Mouse (Mus musculus): Measurements from ENCODE around the gene Gpr137b. TPM values are rescaled to one million over a fixed set of nuclear protein-coding genes. Genes with fewer than 3 reads are reported as not detected.

The Gpr137b gene
- polyA plus RNA-seq (2014; fragmentation: Illumina TruSeq; extraction: RNeasy Lipid Tissue Mini Kit (QIAGEN cat#74804); ENCODE audit: low read depth, low replicate concordance): 1.3 TPM

GRCm38 (mm10) chr13:13393228-13394095 is at the start of gene Gpr137b:
TSS of gene Gpr137b (minus strand) at chr13:13394014.

DNA sequence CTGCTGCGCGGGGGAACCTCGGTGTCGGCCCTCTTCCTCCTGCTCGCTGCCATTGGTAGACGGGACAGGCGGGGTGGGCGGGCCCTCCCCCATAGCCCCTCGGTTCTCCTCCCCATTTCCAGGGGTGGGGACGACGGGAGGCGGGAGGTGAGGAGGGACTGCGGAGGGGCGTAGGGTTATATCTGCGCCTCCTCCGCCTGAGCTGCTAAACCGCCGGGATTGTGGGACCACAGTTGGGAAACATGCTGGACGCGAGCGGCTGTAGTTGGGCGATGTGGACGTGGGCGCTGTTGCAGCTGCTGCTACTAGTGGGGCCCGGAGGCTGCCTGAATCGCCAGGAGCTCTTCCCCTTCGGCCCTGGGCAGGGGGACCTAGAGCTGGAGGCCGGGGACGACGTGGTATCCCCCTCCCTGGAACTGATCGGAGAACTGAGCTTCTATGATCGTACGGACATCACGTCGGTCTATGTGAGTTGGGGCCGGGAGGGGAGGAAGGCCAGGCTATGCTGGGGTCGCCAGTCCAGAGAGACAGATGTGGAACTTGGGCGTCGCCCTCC is 43.7 kb upstream of the Gpr137b start, which contains the start of gene Nid1:
Gene Nid1, plus strand, starts transcription at position 92 of the 556 bp plus-strand sequence.

Other genes with a start within 250 kb of the Gpr137b start
- not detected for gene Prl2c5, start 211.3 kb downstream of the Gpr137b start, polyA plus RNA-seq (2014; fragmentation: Illumina TruSeq; extraction: RNeasy Lipid Tissue Mini Kit (QIAGEN cat#74804); ENCODE audit: low read depth, low replicate concordance)
- 11.5 TPM for gene Nid1, start 43.5 kb upstream of the Gpr137b start, polyA plus RNA-seq (2014; fragmentation: Illumina TruSeq; extraction: RNeasy Lipid Tissue Mini Kit (QIAGEN cat#74804); ENCODE audit: low read depth, low replicate concordance)
- 5.4 TPM for gene Lyst, start 196.4 kb upstream of the Gpr137b start, polyA plus RNA-seq (2014; fragmentation: Illumina TruSeq; extraction: RNeasy Lipid Tissue Mini Kit (QIAGEN cat#74804); ENCODE audit: low read depth, low replicate concordance)

Data from liver, adult 10 weeks (tissue).